Mouse (Mus musculus): ENCODE data around the gene Phldb2.

Phldb2 gene

DNA sequence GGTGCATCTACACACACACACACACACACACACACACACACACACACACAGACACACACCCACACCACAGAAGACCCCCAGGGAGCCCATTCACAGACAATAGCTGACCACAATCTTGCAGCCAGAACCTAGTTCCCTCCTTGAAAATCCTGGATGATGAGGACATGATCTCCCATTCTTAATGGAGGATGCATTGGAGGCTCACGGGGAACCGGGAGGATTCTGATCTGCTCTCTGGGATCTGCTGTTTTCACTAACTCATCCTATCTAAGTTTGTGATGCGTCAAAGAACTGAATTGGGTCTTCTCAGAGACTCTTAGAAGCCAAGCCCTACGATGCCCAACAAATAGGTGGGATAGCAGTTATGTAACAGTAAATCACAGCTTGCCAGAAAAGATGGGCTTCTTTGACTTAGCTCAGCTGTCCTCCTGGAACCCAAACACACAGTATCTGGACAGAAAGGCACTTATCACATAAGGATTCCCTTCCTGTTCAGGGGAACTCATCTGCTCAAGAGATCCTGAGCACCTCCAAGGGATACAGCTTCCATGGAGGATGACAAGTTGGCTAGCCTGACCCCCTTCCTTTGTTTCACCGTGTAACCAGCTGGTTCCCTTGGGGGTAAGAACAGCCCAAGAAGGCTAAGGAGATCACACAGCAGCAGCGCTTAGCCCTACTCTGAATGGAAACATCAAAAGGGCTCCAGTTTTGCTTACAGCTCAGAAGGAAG lies 230.1 kb downstream of the Phldb2 start:
- DNase-seq, result no peak

DNA sequence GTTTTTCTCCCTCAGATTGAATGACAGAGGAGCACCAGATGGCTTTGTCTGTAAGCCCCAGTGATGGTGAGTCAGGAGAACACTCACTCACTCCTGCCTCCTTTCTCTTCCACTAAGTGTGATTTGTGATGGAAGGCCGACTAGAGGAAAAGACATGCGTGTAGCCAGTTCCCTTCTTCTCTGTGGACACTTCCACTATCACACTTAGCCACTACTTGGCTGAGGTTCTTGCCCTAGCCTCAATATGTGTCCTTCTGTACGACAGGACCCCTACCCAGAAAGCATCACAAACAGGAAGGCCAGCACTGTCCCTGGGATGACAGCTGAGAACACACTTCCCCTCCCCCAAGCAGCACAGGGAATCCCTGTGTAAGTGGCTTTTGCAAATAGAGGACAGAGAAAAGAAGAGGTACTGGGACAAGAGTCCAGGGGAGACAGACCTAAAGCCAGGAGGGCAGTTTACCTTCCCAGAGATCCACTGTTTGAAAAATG lies 230.9 kb downstream of the Phldb2 start:
- DNase-seq, result no peak

DNA sequence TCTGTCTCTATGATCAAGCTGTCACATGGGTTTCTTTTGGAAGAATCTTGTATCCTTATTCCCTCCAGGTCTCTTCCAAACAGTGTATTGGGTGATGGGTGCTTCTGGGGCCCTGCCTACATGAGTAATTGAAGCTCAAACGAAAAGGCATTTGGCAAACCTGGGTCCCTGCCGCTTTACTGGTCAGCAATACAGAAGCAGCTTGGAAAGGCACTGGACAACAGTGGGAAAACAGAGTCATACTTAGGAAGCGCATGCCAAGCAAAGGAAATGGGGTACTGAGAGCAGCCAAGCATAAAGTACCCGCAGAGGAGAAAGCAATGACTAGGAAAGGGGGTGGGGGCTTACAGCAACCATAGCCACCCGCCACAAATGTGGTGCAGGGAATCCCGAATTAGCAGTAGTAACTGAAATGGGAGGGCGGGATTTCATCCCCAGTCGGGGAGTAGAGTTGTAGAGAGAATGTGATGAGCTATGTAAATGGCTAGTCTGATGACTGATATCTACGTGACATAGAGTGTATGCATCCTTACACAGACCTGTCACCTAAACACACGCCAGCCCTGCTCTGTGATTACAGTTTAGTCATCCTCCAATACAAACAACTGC lies 233.3 kb downstream of the Phldb2 start:
- DNase-seq, result no peak

DNA sequence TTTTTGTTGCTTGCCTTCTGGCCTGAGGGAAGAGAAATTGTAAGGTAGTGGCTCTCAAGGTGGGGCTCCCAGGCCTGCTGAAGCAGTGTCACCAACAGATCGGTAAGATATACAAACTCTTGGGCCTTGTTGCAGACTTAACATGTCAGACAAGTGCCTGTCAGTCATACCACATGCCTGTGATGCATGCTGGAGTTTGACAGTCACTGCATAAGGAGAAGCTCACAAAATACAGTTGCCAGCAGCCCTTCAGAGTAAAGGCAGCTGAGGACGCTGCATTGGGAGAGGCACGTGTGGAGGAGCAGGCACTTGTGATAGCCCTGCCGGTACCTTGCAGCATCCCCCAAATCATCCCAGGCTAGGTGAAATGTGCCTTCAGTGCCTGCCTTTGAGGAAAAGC lies 235.1 kb downstream of the Phldb2 start:
- no peak for DNase-seq

DNA sequence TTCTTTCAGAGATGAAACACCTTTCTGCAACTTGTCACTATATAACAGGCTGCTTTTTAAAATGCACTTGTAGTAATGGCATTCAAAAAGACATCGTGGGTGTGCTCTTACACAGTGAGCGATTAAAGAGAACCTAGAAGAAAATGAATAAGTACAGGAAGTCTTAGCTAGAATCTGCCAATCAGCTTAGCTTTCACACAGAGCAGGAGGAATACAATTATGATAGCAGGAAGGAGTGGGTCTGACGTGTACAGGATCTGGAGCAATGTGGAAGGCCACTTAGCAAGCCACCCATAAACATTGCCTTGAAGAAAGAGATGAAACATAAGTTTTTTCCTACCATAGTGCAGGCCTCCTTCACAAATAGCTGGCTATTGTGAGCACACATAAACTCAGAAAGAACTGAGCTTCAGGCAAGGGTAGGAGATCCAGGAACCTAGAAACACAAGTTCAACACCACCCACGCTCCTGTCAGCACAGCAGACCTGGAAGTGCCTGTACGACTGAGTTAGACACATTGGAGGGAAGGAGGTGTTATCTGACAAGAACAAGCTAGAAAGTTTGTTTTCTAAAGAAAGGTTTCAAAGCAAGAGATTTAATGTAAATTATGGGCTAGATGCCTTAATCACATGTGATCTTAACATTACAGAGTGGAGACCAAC lies 238.8 kb downstream of the Phldb2 start:
- DNase-seq, result no peak

DNA sequence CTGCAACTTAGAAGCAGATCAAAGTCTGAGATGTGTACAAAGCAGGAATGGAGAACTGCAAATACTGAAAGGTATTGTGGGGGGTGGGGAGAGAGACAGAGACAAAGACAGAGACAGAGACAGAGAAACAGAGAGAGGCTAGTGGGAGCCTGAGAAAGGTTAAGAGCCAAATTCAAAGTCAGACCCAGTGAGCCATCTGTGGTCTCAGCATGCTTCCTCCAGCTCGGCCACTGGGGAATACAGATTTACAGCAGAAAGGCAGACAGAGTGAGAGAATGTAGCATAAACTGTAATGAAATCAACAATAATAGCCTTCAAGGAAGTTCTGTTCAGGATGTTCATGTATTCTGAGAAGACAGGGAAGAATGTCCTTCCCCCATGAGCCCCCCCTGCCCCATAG lies 239.5 kb downstream of the Phldb2 start:
- DNase-seq, result no peak

DNA sequence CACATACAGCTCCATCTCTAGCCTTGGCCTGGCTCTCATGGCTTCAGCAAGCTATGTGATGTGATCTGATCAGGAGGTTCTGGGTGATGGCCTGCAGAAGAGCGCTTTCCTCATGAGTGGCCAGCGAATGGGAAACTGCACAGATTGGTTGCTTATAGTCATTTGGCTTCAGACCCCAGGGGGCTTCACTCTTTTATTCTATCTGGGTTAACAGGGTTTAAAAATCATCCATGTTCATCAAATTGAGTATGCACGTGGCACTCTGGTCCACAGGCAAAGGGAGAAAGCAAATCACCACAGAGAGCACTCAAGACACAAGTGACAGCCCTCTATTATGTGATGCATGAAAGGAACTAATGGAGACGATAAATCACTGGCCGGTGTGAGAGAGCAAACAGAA lies 240.1 kb downstream of the Phldb2 start:
- no peak for DNase-seq

DNA sequence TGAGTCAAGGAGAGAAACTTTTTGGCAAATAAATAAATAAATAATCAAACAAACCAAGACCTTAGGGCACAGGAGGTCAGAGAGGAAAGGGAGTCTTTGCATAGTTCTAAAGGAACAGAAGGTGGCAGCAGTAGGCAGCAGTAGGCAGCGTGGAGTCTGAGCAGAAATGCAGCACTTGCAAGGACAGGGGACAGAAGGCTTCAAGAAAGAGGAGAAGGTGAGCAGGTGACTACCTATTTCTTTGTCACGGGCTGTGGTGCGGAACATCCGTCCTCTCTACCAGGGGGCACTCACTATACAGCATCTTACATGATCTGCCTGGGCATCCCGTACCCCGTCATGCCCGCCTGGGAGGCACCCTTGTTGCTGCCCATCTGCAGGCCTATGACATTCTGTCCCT lies 242.1 kb downstream of the Phldb2 start:
- peak; percentile 11 to 26 for DNase-seq

DNA sequence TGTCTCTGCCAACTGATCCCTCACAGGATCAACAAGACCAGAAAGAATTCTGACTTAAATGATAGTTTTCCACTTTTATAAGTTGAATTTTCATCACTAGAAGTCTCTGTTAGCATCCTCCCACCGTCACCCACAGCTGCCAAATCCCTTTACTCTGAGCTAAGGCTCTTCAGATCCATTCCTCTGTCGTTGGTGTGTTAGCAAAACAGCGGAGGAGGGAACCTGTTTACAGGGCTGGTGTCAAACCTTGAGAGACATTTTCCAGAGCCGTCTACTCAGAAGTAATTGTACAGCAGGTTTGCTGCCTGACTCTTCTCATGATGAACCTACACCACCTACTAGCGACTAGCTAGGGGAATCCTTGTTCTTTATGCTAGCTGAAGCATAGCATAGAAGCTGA lies 254.1 kb downstream of the Phldb2 start:
- DNase-seq, result no peak

DNA sequence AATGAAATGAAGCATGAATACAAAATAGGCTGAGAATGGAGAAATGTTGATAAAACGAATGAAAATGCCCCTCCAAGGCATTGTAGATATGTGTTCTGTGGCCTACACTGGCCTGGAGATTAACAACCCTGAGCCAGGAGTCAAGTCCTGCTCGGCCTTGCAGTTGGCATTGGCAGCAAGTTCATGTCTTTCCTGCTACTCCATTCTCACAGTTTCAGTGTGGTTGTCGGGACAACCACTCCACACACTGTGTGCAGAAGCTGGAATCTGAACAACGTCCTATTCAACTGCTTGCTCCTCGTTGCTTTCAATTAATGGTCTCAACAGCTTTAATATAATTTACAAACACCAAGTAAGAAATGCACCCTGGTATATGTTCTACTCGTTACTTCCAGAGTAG lies 255.4 kb downstream of the Phldb2 start:
- DNase-seq, result no peak
